In genomic region chr9:40206546-40206950, GRCm38 (mm10) we compare ENCODE assay signal across 33 mouse cellular contexts. TPM values are rescaled to one million over a fixed set of nuclear protein-coding genes. Genes with fewer than 3 reads are reported as not detected.
DNase-seq lines count a peak whose midpoint lies in the region; ATAC-seq lines count a peak whose summit lies in the region.
"Had no signal": no experiment of that assay in that cellular context is flagged by ENCODE, and none has a peak within 500 bp of the region (broad histone marks: within the 10 kb centered on the region; RNA-seq: fewer than 3 reads in every experiment).

No protein-coding gene starts in this region.

- ATAC-seq in heart, embryonic 14.5 days (ENCODE audit: insufficient number of reproducible peaks, insufficient read depth, low FRiP score, low read depth), result peak; percentile 54; the same call in 1 of the 2 replicates
- peak; percentile 51; the same call in 1 of the 2 replicates for ATAC-seq in kidney, embryonic 16.5 days (ENCODE audit: low FRiP score, low TSS enrichment)
- ATAC-seq in forebrain, embryonic 16.5 days, result no peak
- ATAC-seq: inflammation-experienced regulatory T-cells, adult 6 months had no signal

- H3K9ac ChIP-seq in heart, embryonic 14.5 days (ENCODE audit: low read length), result no peak overlapping the region
- no peak overlapping the region for H3K9ac ChIP-seq in kidney, embryonic 16.5 days (replicated peaks; ENCODE audit: low read length)
- no peak overlapping the region for H3K9ac ChIP-seq in forebrain, embryonic 16.5 days (replicated peaks; ENCODE audit: low read depth, low read length)
- H3K9ac ChIP-seq: forebrain, embryonic 12.5 days; heart, embryonic 12.5 days; hindbrain, embryonic 14.5 days; limb, embryonic 13.5 days; lung, embryonic 15.5 days; midbrain, embryonic 12.5 days; neural tube, embryonic 13.5 days had no signal

- H3K4me2 ChIP-seq in heart, embryonic 14.5 days (ENCODE audit: low read length), result no peak overlapping the region
- no peak overlapping the region for H3K4me2 ChIP-seq in kidney, embryonic 16.5 days (replicated peaks; ENCODE audit: low read depth, low read length)
- no peak overlapping the region for H3K4me2 ChIP-seq in forebrain, embryonic 16.5 days (ENCODE audit: low read length)
- H3K4me2 ChIP-seq: forebrain, embryonic 12.5 days; heart, embryonic 12.5 days; hindbrain, embryonic 14.5 days; limb, embryonic 13.5 days; liver, embryonic 11.5 days; lung, embryonic 15.5 days; midbrain, embryonic 12.5 days; neural tube, embryonic 13.5 days had no signal

- WGBS in heart, embryonic 14.5 days, result 64% methylated on average over 5 of the region's 5 CpGs
- WGBS in heart, embryonic 10.5 days, result 68% methylated on average over 5 of the region's 5 CpGs
- WGBS in kidney, embryonic 16.5 days, result 61% methylated on average over 5 of the region's 5 CpGs
- 90% methylated on average over 5 of the region's 5 CpGs for WGBS in midbrain, embryonic 10.5 days
- WGBS in forebrain, embryonic 16.5 days, result 89% methylated on average over 5 of the region's 5 CpGs

- DNase-seq in heart, embryonic 10.5 days (ENCODE audit: low spot score), result no peak
- no peak for DNase-seq in kidney, postnatal 36 days
- peak; percentile 61 for DNase-seq in R1 (ENCODE audit: low read depth, low spot score)
- peak; percentile 66 for DNase-seq in yolk sac, embryonic 10.5 days (ENCODE audit: low spot score)
- no peak for DNase-seq in midbrain, embryonic 10.5 days (ENCODE audit: low spot score)
- DNase-seq: adrenal gland, postnatal 14 days; cerebellum, adult 11-12 months; cerebellum, adult 9-11 months; gastrocnemius, postnatal 25 days; heart, adult 18-20 months; heart, postnatal 4 days; kidney, adult 8-10 months; kidney, postnatal 25 days; right cerebral cortex, postnatal 4 days; thymus, adult 2 months; thymus, postnatal 36 days had no signal

- no peaks in the 10 kb centered on the region for H3K9me3 ChIP-seq in heart, embryonic 14.5 days (ENCODE audit: control insufficient read depth, low read length)
- no peaks in the 10 kb centered on the region for H3K9me3 ChIP-seq in heart, embryonic 10.5 days
- H3K9me3 ChIP-seq in kidney, embryonic 16.5 days (ENCODE audit: low read length), result no peaks in the 10 kb centered on the region
- no peaks in the 10 kb centered on the region for H3K9me3 ChIP-seq in midbrain, embryonic 10.5 days (replicated peaks)
- H3K9me3 ChIP-seq in forebrain, embryonic 16.5 days (ENCODE audit: control insufficient read depth, low read length), result no peaks in the 10 kb centered on the region
- H3K9me3 ChIP-seq: forebrain, embryonic 12.5 days; heart, embryonic 12.5 days; limb, embryonic 13.5 days; lung, embryonic 15.5 days; midbrain, embryonic 12.5 days; neural tube, embryonic 13.5 days had no signal

- no peaks in the 10 kb centered on the region for H3K27me3 ChIP-seq in heart, embryonic 14.5 days (ENCODE audit: control insufficient read depth, insufficient read depth, low read length)
- no peaks in the 10 kb centered on the region for H3K27me3 ChIP-seq in heart, embryonic 10.5 days (ENCODE audit: insufficient read depth, poor library complexity, severe bottlenecking)
- H3K27me3 ChIP-seq in kidney, embryonic 16.5 days (ENCODE audit: insufficient read depth, low read length), result no peaks in the 10 kb centered on the region
- no peaks in the 10 kb centered on the region for H3K27me3 ChIP-seq in midbrain, embryonic 10.5 days (ENCODE audit: low read depth, poor library complexity, severe bottlenecking)
- no peaks in the 10 kb centered on the region for H3K27me3 ChIP-seq in forebrain, embryonic 16.5 days (replicated peaks; ENCODE audit: control insufficient read depth, insufficient read depth, low read length)
- H3K27me3 ChIP-seq: forebrain, embryonic 12.5 days; heart, embryonic 12.5 days; limb, embryonic 13.5 days; lung, embryonic 15.5 days; midbrain, embryonic 12.5 days; neural tube, embryonic 13.5 days had no signal

- no peaks in the 10 kb centered on the region for H3K4me1 ChIP-seq in heart, embryonic 14.5 days (ENCODE audit: control insufficient read depth in 2 of 2, insufficient read depth in 2 of 2, low read length in 2 of 2)
- no peaks in the 10 kb centered on the region for H3K4me1 ChIP-seq in heart, embryonic 10.5 days
- 0 out of 2 replicates have a peak, but pooled peaks cover 6% of the 10 kb centered on the region for H3K4me1 ChIP-seq in kidney, embryonic 16.5 days (ENCODE audit: insufficient read depth, low read length)
- H3K4me1 ChIP-seq in midbrain, embryonic 10.5 days, result no peaks in the 10 kb centered on the region
- H3K4me1 ChIP-seq in forebrain, embryonic 16.5 days (replicated peaks; ENCODE audit: control insufficient read depth, insufficient read depth, low read length), result no peaks in the 10 kb centered on the region
- H3K4me1 ChIP-seq: forebrain, embryonic 12.5 days; heart, embryonic 12.5 days; limb, embryonic 13.5 days; lung, embryonic 15.5 days; midbrain, embryonic 12.5 days; neural tube, embryonic 13.5 days had no signal

- peaks cover 37% of the 10 kb centered on the region for H3K36me3 ChIP-seq in heart, embryonic 14.5 days (ENCODE audit: control insufficient read depth, insufficient read depth, low read length)
- H3K36me3 ChIP-seq in heart, embryonic 10.5 days, result peaks cover 43% of the 10 kb centered on the region
- peaks cover 39% of the 10 kb centered on the region for H3K36me3 ChIP-seq in kidney, embryonic 16.5 days (ENCODE audit: insufficient read depth, low read length)
- H3K36me3 ChIP-seq in midbrain, embryonic 10.5 days, result peaks cover 57% of the 10 kb centered on the region
- H3K36me3 ChIP-seq in forebrain, embryonic 16.5 days (ENCODE audit: control insufficient read depth, insufficient read depth), result peaks cover 30% of the 10 kb centered on the region

- H3K4me3 ChIP-seq in heart, embryonic 14.5 days (ENCODE audit: control insufficient read depth in 1 of 2, insufficient read depth in 1 of 2, low read depth in 1 of 2, low read length in 2 of 2), result no peak overlapping the region
- no peak overlapping the region for H3K4me3 ChIP-seq in heart, embryonic 10.5 days
- H3K4me3 ChIP-seq in kidney, embryonic 16.5 days (ENCODE audit: low read length), result no peak overlapping the region
- no peak overlapping the region for H3K4me3 ChIP-seq in midbrain, embryonic 10.5 days
- H3K4me3 ChIP-seq in forebrain, embryonic 16.5 days (replicated peaks; ENCODE audit: low read length), result no peak overlapping the region
- H3K4me3 ChIP-seq: forebrain, embryonic 12.5 days; heart, embryonic 12.5 days; limb, embryonic 13.5 days; lung, embryonic 15.5 days; midbrain, embryonic 12.5 days; myocyte; neural tube, embryonic 13.5 days had no signal

- no peak overlapping the region for H3K27ac ChIP-seq in heart, embryonic 14.5 days (replicated peaks in 1 of 2; ENCODE audit: control insufficient read depth in 1 of 2, insufficient read depth in 1 of 2, low read depth in 2 of 2, low read length in 2 of 2)
- H3K27ac ChIP-seq in heart, embryonic 10.5 days, result no peak overlapping the region
- H3K27ac ChIP-seq in kidney, embryonic 16.5 days (ENCODE audit: low read length), result no peak overlapping the region
- no peak overlapping the region for H3K27ac ChIP-seq in midbrain, embryonic 10.5 days (replicated peaks)
- H3K27ac ChIP-seq in forebrain, embryonic 16.5 days (ENCODE audit: low read length), result no peak overlapping the region
- H3K27ac ChIP-seq: forebrain, embryonic 12.5 days; hindbrain, embryonic 14.5 days; limb, embryonic 13.5 days; lung, embryonic 15.5 days; midbrain, embryonic 12.5 days; neural tube, embryonic 13.5 days had no signal

RNA-seq across cellular contexts. Expression of gene Zfp202, which starts 14.4 kb away (rescaled TPM):
- 3.3 TPM in 2 replicates for polyA plus RNA-seq in heart, embryonic 14.5 days (2014; fragmentation: Nextera tagmentation; extraction: Ambion mirVana)
- 4.6 and 5.9 TPM in 2 replicates for polyA plus RNA-seq in heart, embryonic 10.5 days (2016; fragmentation: Nextera tagmentation; extraction: Ambion mirVana)
- polyA plus RNA-seq in kidney, embryonic 16.5 days (2015; fragmentation: Nextera tagmentation; extraction: Ambion mirVana), result 7.3 and 7.8 TPM in 2 replicates
- polyA plus RNA-seq in midbrain, embryonic 10.5 days (2016; fragmentation: Nextera tagmentation; extraction: Ambion mirVana), result 7.0 and 7.1 TPM in 2 replicates
- 11.0 and 12.0 TPM in 2 replicates for polyA plus RNA-seq in forebrain, embryonic 16.5 days (2015; fragmentation: Nextera tagmentation; extraction: Ambion mirVana)

RNA-seq across cellular contexts. Expression of gene Olfr986, which starts 25.8 kb away (rescaled TPM):
- not detected in 2 replicates for polyA plus RNA-seq in heart, embryonic 14.5 days (2014; fragmentation: Nextera tagmentation; extraction: Ambion mirVana)
- not detected in 2 replicates for polyA plus RNA-seq in heart, embryonic 10.5 days (2016; fragmentation: Nextera tagmentation; extraction: Ambion mirVana)
- not detected in 2 replicates for polyA plus RNA-seq in kidney, embryonic 16.5 days (2015; fragmentation: Nextera tagmentation; extraction: Ambion mirVana)
- not detected in 2 replicates for polyA plus RNA-seq in midbrain, embryonic 10.5 days (2016; fragmentation: Nextera tagmentation; extraction: Ambion mirVana)
- not detected in 2 replicates for polyA plus RNA-seq in forebrain, embryonic 16.5 days (2015; fragmentation: Nextera tagmentation; extraction: Ambion mirVana)
- polyA plus RNA-seq: embryonic facial prominence, embryonic 14.5 days; forebrain, embryonic 12.5 days; heart, embryonic 12.5 days; hindbrain, embryonic 14.5 days; inflammation-experienced regulatory T-cells, adult 6 months; liver, embryonic 11.5 days; liver, embryonic 16.5 days; lung, embryonic 15.5 days; midbrain, embryonic 12.5 days; midbrain, postnatal 0 days; myocyte; neural tube, embryonic 13.5 days; spleen, adult 2 months; thymus, adult 2 months had no signal

RNA-seq across cellular contexts. Expression of gene Tmem225, which starts 58.6 kb away (rescaled TPM):
- polyA plus RNA-seq in heart, embryonic 14.5 days (2014; fragmentation: Nextera tagmentation; extraction: Ambion mirVana), result not detected in 2 replicates
- not detected in 2 replicates for polyA plus RNA-seq in heart, embryonic 10.5 days (2016; fragmentation: Nextera tagmentation; extraction: Ambion mirVana)
- not detected in 2 replicates for polyA plus RNA-seq in kidney, embryonic 16.5 days (2015; fragmentation: Nextera tagmentation; extraction: Ambion mirVana)
- not detected in 2 replicates for polyA plus RNA-seq in midbrain, embryonic 10.5 days (2016; fragmentation: Nextera tagmentation; extraction: Ambion mirVana)
- not detected in 2 replicates for polyA plus RNA-seq in forebrain, embryonic 16.5 days (2015; fragmentation: Nextera tagmentation; extraction: Ambion mirVana)
- polyA plus RNA-seq: embryonic facial prominence, embryonic 14.5 days; forebrain, embryonic 12.5 days; heart, embryonic 12.5 days; hindbrain, embryonic 14.5 days; inflammation-experienced regulatory T-cells, adult 6 months; limb, embryonic 13.5 days; liver, embryonic 11.5 days; liver, embryonic 16.5 days; lung, embryonic 15.5 days; midbrain, embryonic 12.5 days; midbrain, postnatal 0 days; myocyte; neural tube, embryonic 13.5 days; spleen, adult 2 months; thymus, adult 2 months had no signal

Comparison
In these comparisons a context has a peak if more than half of its experiments do, and no peak if none do; other contexts are left out.
1. DNase-seq: peak in R1 (single experiment) and yolk sac, embryonic 10.5 days (single experiment); none in heart, embryonic 10.5 days (single experiment), kidney, postnatal 36 days (0 of 2) and midbrain, embryonic 10.5 days (single experiment).